Mouse (Mus musculus) embryonic fibroblast, embryonic 13.5 days (primary cell): ENCODE results near the gene Akap9.

Experiments
- CTCF ChIP-seq: IDR thresholded peaks from 2 replicates; pipeline ENCODE4 v1.5.1; 2011; ENCODE audit warnings: mild to moderate bottlenecking, control low read depth, low read length, moderate library complexity, borderline replicate concordance; ENCODE audit not compliant: insufficient read depth
- POLR2A ChIP-seq: IDR thresholded peaks from 2 replicates; pipeline ENCODE4 v1.6.1; 2011; ENCODE audit warnings: low read depth, mild to moderate bottlenecking, control low read depth, low read length, moderate library complexity

DNA sequence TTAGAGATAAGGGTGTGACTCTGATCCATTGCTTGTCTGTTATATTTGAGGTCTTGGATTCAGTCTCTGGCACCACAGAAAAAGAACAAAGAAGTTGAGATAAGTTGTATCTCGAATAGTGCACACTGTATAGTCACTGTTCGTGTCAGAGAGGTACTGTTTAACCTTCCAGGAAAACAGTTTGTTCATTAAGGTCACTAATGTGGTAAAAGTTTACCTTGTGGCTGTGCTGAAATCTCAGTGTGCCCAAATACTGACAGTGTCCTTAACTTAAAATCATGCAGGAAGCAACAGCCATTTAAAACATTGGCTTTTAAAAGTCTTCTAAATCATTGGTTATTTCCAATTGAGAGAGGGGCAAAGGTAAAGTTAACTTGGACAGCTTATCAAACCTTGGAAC, 43.1 kb downstream of the Akap9 start:
- TF ChIP-seq POLR2A (no peak), CTCF (no peak)
